Mouse (Mus musculus) forebrain, embryonic 10.5 days (tissue): Measurements from ENCODE around the gene Inpp5k. TPM values are rescaled to one million over a fixed set of nuclear protein-coding genes. Genes with fewer than 3 reads are reported as not detected.
"Not testable (repeated sequence)": the region's sequence is repeated elsewhere in the genome, so short reads cannot be mapped to it uniquely, and the experiment has no call there.

Experiments used
- DNase-seq: peaks from one replicate; pipeline ENCODE4 v3.0.0-alpha.2; 2017; ENCODE audit warnings: low spot score; ENCODE audit errors: extremely low spot score
- H3K27ac ChIP-seq: fragments of 300-500 bp; sonication (generic); 2 replicates; pipeline ENCODE4 v1.5.1; 2016; ENCODE audit warnings: mild to moderate bottlenecking
- H3K27me3 ChIP-seq: fragments of 300-500 bp; sonication (generic); 2 replicates; pipeline ENCODE4 v1.6.1; 2016; ENCODE audit warnings: mild to moderate bottlenecking; ENCODE audit not compliant: poor library complexity, severe bottlenecking
- H3K36me3 ChIP-seq: fragments of 300-500 bp; sonication (generic); replicated peaks from 2 replicates; pipeline ENCODE4 v1.6.1; 2016; ENCODE audit warnings: mild to moderate bottlenecking, moderate library complexity
- H3K4me1 ChIP-seq: fragments of 300-500 bp; sonication (generic); 2 replicates; pipeline ENCODE4 v1.6.1; 2016
- H3K4me3 ChIP-seq: fragments of 300-500 bp; sonication (generic); 2 replicates; pipeline ENCODE4 v1.5.1; 2016; ENCODE audit warnings: mild to moderate bottlenecking, moderate library complexity
- H3K9me3 ChIP-seq: fragments of 300-500 bp; sonication (generic); 2 replicates; pipeline ENCODE4 v1.6.1; 2016; ENCODE audit warnings: mild to moderate bottlenecking, moderate library complexity
- WGBS: fragments of 180-500 bp; shearing (Covaris S2); methylation state at CpG from one replicate; pipeline ENCODE4 v1.1.7; 2016; 5-methylcytosine and 5-hydroxymethylcytosine counted together
- polyA plus RNA-seq: library from polyadenylated mRNA; unstranded; fragments of >200 nt; fragmentation: Nextera tagmentation; extraction: Ambion mirVana; gene quantifications from 2 replicates; pipeline ENCODE4 v1.2.1, GENCODE M21; 2016

The Inpp5k gene
- polyA plus RNA-seq, 1 experiment from 2014 or later: 14.1 TPM

- H3K4me1 ChIP-seq: peaks cover 6% of the 10 kb centered on the region
- no peak overlapping the region for H3K27ac ChIP-seq
- no peak overlapping the region for H3K4me3 ChIP-seq
- H3K36me3 ChIP-seq: peaks cover 94% of the 10 kb centered on the region
- WGBS: 95% methylated on average over 3 of the region's 3 CpGs
- no peak for DNase-seq
- no peaks in the 10 kb centered on the region for H3K27me3 ChIP-seq
- H3K9me3 ChIP-seq: no peaks in the 10 kb centered on the region
Measured at GRCm38 (mm10) chr11:75596726-75597255, 34.0 kb upstream of the Inpp5k start.

DNA sequence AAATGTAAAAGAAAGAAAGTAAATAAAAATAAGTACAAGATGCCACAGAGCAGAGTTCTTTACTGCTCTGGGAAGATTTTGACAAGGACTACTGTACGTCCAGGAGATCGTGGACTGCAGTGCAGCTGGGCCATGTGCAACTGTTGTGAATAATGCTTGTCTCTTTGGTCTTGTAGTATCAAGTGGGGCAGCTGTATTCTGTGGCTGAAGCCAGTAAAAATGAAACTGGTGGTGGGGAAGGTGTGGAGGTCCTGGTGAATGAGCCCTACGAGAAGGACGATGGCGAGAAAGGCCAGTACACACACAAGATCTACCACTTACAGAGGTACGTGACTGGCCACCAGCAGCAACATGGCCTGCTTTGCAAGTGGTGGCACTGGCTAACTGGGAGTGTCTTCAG, 32.8 kb upstream of the Inpp5k start:
- no peaks in the 10 kb centered on the region for H3K9me3 ChIP-seq
- H3K36me3 ChIP-seq: peaks cover 94% of the 10 kb centered on the region
- no peak overlapping the region for H3K4me3 ChIP-seq
- H3K27ac ChIP-seq: no peak overlapping the region
- no peaks in the 10 kb centered on the region for H3K27me3 ChIP-seq
- no peak for DNase-seq
- H3K4me1 ChIP-seq: peaks cover 6% of the 10 kb centered on the region
- WGBS: 93% methylated on average over 6 of the region's 6 CpGs

- not testable (repeated sequence) for H3K4me1 ChIP-seq, DNase-seq, H3K27me3 ChIP-seq, H3K27ac ChIP-seq, H3K4me3 ChIP-seq, H3K9me3 ChIP-seq
- H3K36me3 ChIP-seq: peaks cover 91% of the 10 kb centered on the region
- WGBS: 94% methylated on average over 17 of the region's 17 CpGs
Measured at GRCm38 (mm10) chr11:75599802-75600201, 31.0 kb upstream of the Inpp5k start.

GRCm38 (mm10) chr11:75604826-75605225, 26.0 kb upstream of the Inpp5k start:
- 92% methylated on average over 5 of the region's 5 CpGs for WGBS
- Histone ChIP-seq H3K27ac (no peak overlapping the region), H3K4me1 (no peaks in the 10 kb centered on the region), H3K36me3 (peaks cover 92% of the 10 kb centered on the region), H3K9me3 (no peaks in the 10 kb centered on the region), H3K4me3 (no peak overlapping the region), H3K27me3 (no peaks in the 10 kb centered on the region)
- no peak for DNase-seq

DNA sequence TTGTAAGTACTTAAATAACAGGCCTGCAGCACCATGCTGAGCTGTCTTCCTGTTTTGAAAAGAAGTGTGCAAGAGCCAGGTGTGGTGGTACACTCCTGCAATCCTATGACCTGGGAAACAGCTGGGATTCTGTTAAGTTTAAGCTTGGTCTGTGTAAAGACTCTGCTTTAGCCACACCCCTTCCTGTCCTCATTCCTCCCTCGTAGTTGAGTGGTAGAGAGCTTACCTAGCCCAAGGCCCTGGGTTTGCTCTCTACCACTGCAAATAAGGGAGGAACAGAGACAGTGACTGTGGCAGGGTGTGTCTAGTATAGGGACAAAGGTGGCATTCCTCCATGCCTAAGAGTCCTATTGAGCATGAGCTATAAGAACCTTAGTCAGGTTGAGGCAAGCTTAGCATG, 25.5 kb upstream of the Inpp5k start:
- Histone ChIP-seq H3K27me3 (no peaks in the 10 kb centered on the region), H3K27ac (no peak overlapping the region), H3K36me3 (peaks cover 92% of the 10 kb centered on the region), H3K4me3 (no peak overlapping the region), H3K9me3 (no peaks in the 10 kb centered on the region), H3K4me1 (no peaks in the 10 kb centered on the region)
- no peak for DNase-seq
- 92% methylated on average over 1 of the region's 1 CpGs for WGBS

- H3K4me1 ChIP-seq: no peaks in the 10 kb centered on the region
- no peak for DNase-seq
- H3K27ac ChIP-seq: no peak overlapping the region
- no peak overlapping the region for H3K4me3 ChIP-seq
- H3K27me3 ChIP-seq: no peaks in the 10 kb centered on the region
- 93% methylated on average over 5 of the region's 5 CpGs for WGBS
- H3K9me3 ChIP-seq: no peaks in the 10 kb centered on the region
- peaks cover 93% of the 10 kb centered on the region for H3K36me3 ChIP-seq
Measured at GRCm38 (mm10) chr11:75608776-75609175, 22.0 kb upstream of the Inpp5k start.

DNA sequence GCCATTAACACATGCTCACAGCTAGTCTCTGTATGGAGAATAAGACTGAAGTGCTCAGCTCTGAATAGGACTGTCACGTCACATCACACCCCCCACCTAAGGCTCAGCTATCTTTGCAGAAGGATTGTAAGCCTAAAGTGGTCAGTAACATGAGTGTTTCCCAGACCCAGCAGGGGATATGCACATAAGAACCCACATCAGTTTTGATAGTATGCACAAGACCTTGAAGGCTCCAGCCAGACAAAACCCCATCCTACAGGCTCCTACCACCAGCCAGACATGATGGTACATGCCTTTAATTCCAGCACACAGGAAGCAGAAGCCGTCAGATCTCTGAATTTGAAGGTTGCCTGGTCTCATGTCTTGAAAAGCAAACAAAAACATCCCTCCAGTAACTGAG, 20.8 kb upstream of the Inpp5k start:
- no peaks in the 10 kb centered on the region for H3K4me1 ChIP-seq
- peaks cover 95% of the 10 kb centered on the region for H3K36me3 ChIP-seq
- no peaks in the 10 kb centered on the region for H3K9me3 ChIP-seq
- no peaks in the 10 kb centered on the region for H3K27me3 ChIP-seq
- no peak overlapping the region for H3K4me3 ChIP-seq
- H3K27ac ChIP-seq: no peak overlapping the region
- DNase-seq: no peak
- WGBS: 85% methylated on average over 2 of the region's 2 CpGs

DNA sequence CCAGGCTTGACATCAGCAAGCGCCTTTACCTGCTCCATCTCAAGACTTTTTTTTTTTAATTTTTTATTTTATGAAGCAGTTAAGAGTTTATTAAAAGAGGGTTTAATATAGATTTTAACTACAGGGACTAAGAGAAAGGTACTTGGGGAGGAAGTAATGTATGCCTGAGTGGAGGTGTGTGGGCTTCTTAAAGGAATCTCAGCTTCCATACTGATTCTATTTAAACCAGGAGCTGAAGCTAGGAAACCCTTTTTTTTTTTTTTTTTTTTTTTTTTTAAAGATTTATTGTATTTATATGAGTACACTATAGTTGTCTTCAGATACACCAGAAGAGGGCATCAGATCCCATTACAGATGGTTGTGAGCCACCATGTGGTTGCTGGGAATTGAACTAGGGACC, 16.0 kb upstream of the Inpp5k start:
- H3K27ac ChIP-seq: no peak overlapping the region
- DNase-seq: no peak
- H3K36me3 ChIP-seq: peaks cover 90% of the 10 kb centered on the region
- 95% methylated on average over 1 of the region's 1 CpGs for WGBS
- no peaks in the 10 kb centered on the region for H3K27me3 ChIP-seq
- H3K9me3 ChIP-seq: no peaks in the 10 kb centered on the region
- H3K4me1 ChIP-seq: no peaks in the 10 kb centered on the region
- H3K4me3 ChIP-seq: no peak overlapping the region

DNA sequence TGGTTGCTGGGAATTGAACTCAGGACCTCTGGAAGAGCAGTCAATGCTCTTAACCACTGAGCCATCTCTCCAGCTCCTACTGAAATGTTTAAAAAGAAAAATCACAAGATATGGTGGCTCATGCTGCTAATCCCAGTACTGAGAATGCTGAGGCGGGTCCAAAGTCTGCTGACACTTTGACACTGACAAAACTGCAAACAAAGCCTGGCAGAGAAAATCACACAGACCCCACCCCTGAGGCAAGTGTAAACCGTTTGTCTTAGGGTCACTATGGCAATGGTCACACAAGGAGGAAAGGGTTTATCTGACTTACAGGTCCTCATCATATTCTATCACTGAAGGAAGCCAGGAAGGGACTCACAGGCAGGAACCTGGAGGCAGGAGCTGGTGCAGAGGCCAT, 15.2 kb upstream of the Inpp5k start:
- H3K9me3 ChIP-seq: no peaks in the 10 kb centered on the region
- 89% methylated on average over 2 of the region's 2 CpGs for WGBS
- H3K27me3 ChIP-seq: no peaks in the 10 kb centered on the region
- H3K36me3 ChIP-seq: peaks cover 90% of the 10 kb centered on the region
- DNase-seq: no peak
- no peak overlapping the region for H3K4me3 ChIP-seq
- H3K27ac ChIP-seq: no peak overlapping the region
- H3K4me1 ChIP-seq: no peaks in the 10 kb centered on the region

DNA sequence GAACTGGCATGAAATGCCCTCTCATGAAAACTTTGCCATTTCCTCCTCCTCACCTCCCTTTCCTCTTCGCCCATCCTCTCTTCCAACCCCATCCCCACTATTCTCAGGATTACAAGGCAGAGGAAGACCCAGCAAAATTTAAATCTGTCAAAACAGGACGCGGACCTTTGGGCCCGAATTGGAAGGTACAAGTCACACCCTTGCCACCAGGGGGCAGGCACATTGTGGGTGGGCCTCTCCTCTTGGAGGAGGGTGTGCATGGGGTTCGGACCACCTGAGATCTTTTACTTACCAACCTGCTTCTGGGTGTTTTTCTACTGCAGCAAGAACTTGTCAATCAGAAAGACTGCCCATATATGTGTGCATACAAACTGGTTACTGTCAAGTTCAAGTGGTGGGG, 11.7 kb upstream of the Inpp5k start:
- no peaks in the 10 kb centered on the region for H3K27me3 ChIP-seq
- H3K27ac ChIP-seq: no peak overlapping the region
- 87% methylated on average over 5 of the region's 5 CpGs for WGBS
- no peak overlapping the region for H3K4me3 ChIP-seq
- no peaks in the 10 kb centered on the region for H3K4me1 ChIP-seq
- no peak for DNase-seq
- no peaks in the 10 kb centered on the region for H3K9me3 ChIP-seq
- H3K36me3 ChIP-seq: peaks cover 87% of the 10 kb centered on the region

DNA sequence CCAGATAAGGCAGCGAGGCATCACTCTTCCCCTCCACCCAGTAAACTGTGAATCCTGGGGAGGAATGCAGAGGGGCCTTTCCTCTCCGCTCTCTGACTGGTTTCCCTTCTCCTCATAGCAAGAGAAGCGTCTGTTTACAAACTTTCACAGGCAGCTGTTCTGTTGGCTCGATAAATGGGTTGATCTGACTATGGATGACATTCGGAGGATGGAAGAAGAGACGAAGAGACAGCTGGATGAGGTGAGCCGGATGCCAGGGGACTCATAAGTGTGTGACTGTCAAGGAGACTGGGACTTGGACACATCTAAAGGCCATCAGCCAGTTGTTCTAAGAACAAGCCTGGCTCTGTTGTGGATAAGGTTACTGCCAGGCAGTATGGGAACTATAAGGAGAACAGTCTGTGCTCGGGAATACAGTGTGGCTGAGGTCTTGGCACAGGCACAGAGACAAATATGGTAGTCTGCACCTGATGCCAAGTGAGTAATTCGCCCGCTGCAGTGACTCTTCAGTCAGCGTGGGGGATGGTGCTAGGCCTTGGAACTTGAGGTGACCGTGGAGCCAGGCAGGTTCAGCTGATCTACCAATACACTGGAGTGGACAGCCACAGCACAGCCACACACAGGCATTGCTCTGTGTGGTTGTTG, 10.5 kb upstream of the Inpp5k start:
- WGBS: 94% methylated on average over 12 of the region's 12 CpGs
- peaks cover 83% of the 10 kb centered on the region for H3K36me3 ChIP-seq

GRCm38 (mm10) chr11:75621426-75621825, 9.4 kb upstream of the Inpp5k start:
- Histone ChIP-seq H3K27ac (no peak overlapping the region), H3K36me3 (peaks cover 85% of the 10 kb centered on the region), H3K4me3 (no peak overlapping the region), H3K4me1 (no peaks in the 10 kb centered on the region), H3K9me3 (no peaks in the 10 kb centered on the region), H3K27me3 (no peaks in the 10 kb centered on the region)
- no peak for DNase-seq
- 89% methylated on average over 2 of the region's 2 CpGs for WGBS

More for the DNA sequence above, 10.5 kb upstream of the Inpp5k start:
- H3K27me3 ChIP-seq: no peaks in the 10 kb centered on the region
- no peak overlapping the region for H3K27ac ChIP-seq
- no peaks in the 10 kb centered on the region for H3K9me3 ChIP-seq
- H3K4me1 ChIP-seq: no peaks in the 10 kb centered on the region
- H3K4me3 ChIP-seq: no peak overlapping the region
- DNase-seq: no peak

DNA sequence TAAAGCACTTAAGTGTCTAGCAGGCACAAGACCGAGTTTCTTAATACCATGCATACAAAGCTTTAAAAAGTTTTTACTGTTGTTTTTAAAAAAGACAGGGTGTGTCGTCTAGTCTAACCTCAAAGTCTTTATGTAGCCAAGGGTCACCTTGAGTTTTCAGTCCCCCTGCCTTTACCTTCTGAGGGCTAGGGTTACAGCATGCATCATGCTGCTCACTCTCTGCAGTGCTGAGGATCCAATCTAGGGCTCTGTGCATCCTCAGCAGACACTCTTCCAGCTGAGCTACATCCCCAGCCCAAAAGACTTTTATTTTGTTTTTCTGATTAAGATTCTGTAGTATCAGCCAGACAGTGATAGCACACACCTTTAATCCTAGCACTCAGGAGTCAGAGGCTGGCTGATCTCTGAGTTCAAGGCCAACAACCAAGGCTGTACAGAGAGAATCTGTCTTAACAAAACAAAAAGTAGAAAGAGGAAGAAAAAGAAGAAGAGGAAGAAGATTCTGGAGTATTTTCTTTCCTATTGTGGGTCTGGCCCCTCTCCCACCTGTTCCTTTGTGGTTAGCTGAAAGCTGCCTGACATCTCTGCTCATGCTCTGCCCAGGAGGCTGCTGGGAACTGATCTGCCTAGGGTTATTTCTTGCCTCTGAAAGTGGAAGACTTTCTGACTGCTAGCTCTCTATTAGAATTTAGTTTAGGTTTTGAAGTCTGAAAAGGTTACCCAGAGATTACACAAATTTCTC, 8.0 kb upstream of the Inpp5k start:
- H3K9me3 ChIP-seq: no peaks in the 10 kb centered on the region
- no peaks in the 10 kb centered on the region for H3K4me1 ChIP-seq
- H3K27ac ChIP-seq: no peak overlapping the region
- no peak overlapping the region for H3K4me3 ChIP-seq
- peaks cover 85% of the 10 kb centered on the region for H3K36me3 ChIP-seq
- H3K27me3 ChIP-seq: no peaks in the 10 kb centered on the region
- no peak for DNase-seq
- WGBS: 91% methylated on average over 2 of the region's 2 CpGs
